In the genomic region with DNA sequence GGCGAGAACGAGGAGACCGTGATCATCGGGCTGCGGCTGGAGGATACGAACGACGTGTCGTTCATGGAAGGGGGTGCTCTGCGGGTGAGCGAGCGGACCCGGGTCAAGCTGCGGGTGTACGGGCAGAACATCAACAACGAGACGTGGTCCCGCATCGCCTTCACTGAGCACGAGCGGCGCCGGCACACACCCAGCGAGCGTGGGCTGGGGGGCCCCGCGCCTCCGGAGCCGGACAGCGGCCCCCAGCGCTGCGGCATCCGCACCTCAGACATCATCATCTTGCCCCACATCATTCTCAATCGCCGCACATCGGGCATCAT, we compare ENCODE assay signal across 8 mouse cellular contexts. TPM values are rescaled to one million over a fixed set of nuclear protein-coding genes. Genes with fewer than 3 reads are reported as not detected.
A peak's percentile ranks its signal among the peaks of the same experiment; 100 is the strongest.
DNase-seq lines count a peak whose midpoint lies in the region; ATAC-seq and TF ChIP-seq lines count a peak whose summit lies in the region.

No protein-coding gene starts in this region.

- no peaks in the 10 kb centered on the region for H3K36me3 ChIP-seq in hindbrain, embryonic 13.5 days
- no peaks in the 10 kb centered on the region for H3K36me3 ChIP-seq in midbrain, embryonic 15.5 days (replicated peaks)

- peak overlapping the region; percentile 77 for H3K4me3 ChIP-seq in left cerebral cortex, adult 2 months
- peak overlapping the region; percentile 79 for H3K4me3 ChIP-seq in hindbrain, embryonic 13.5 days
- peak overlapping the region; percentile 87 for H3K4me3 ChIP-seq in midbrain, embryonic 15.5 days

- intact Hi-C loops in left cerebral cortex, adult 2 months (cut with DNase I), result loop anchor here (1.0 to 10.0 kb wide), 4 partner anchors 107 to 280 kb away; no protein-coding TSS in a partner anchor

- no peak; the same call in 1 of the 2 replicates for ATAC-seq in hindbrain, embryonic 13.5 days (ENCODE audit: low FRiP score)
- ATAC-seq in midbrain, embryonic 15.5 days (replicated peaks), result no peak

- peak overlapping the region; percentile 88 for H3K9ac ChIP-seq in hindbrain, embryonic 13.5 days
- H3K9ac ChIP-seq in midbrain, embryonic 15.5 days, result peak overlapping the region; percentile 86

- H3K4me1 ChIP-seq in hindbrain, embryonic 13.5 days (replicated peaks), result peaks cover 44% of the 10 kb centered on the region
- H3K4me1 ChIP-seq in midbrain, embryonic 15.5 days, result peaks cover 40% of the 10 kb centered on the region

- no peak for DNase-seq in left cerebral cortex, adult 2 months (ENCODE audit: extremely low spot score in 1 of 2, low spot score in 2 of 2)
- DNase-seq in left cerebral cortex, adult 11 months (ENCODE audit: low spot score), result no peak
- peak; percentile 24 for DNase-seq in c-Kit-positive CD71-positive TER-119-positive erythroid progenitor cells, embryonic 14.5 days (ENCODE audit: low spot score)
- DNase-seq in retina, embryonic 14.5 days (ENCODE audit: low spot score), result no peak
- DNase-seq in right cerebral cortex, adult 2 months (ENCODE audit: low spot score in 2 of 2), result no peak
- DNase-seq in kidney, adult 8-10 months, result no peak

- peaks cover 20% of the 10 kb centered on the region for H3K27me3 ChIP-seq in hindbrain, embryonic 13.5 days
- H3K27me3 ChIP-seq in midbrain, embryonic 15.5 days (replicated peaks), result peaks cover 2% of the 10 kb centered on the region

- no peak for TF ChIP-seq CTCF in left cerebral cortex, adult 2 months (IDR thresholded peaks at IDR 0.05)

- peak overlapping the region; percentile 99 for H3K4me2 ChIP-seq in hindbrain, embryonic 13.5 days
- peak overlapping the region; percentile 96 for H3K4me2 ChIP-seq in midbrain, embryonic 15.5 days

- WGBS in hindbrain, embryonic 13.5 days, result under 1% methylated on average over 36 of the region's 36 CpGs
- under 1% methylated on average over 36 of the region's 36 CpGs for WGBS in midbrain, embryonic 15.5 days

- peak overlapping the region; percentile 98 for H3K27ac ChIP-seq in left cerebral cortex, adult 2 months
- peak overlapping the region; percentile 95 for H3K27ac ChIP-seq in hindbrain, embryonic 13.5 days
- H3K27ac ChIP-seq in midbrain, embryonic 15.5 days, result peak overlapping the region; percentile 95

- H3K9me3 ChIP-seq in hindbrain, embryonic 13.5 days, result no peaks in the 10 kb centered on the region
- H3K9me3 ChIP-seq in midbrain, embryonic 15.5 days, result no peaks in the 10 kb centered on the region

RNA-seq across cellular contexts. Expression of a gene that starts 0.5 kb away (rescaled TPM):
- 10 to 100 TPM; 35.7 to 37.3 TPM for total RNA-seq in left cerebral cortex, adult 2 months (2021)
- 5.2 and 5.8 TPM in 2 replicates for polyA plus RNA-seq in hindbrain, embryonic 13.5 days (2015; fragmentation: Nextera tagmentation; extraction: Ambion mirVana)
- 7.8 and 10.1 TPM in 2 replicates for polyA plus RNA-seq in midbrain, embryonic 15.5 days (2015; fragmentation: Nextera tagmentation; extraction: Ambion mirVana)

RNA-seq across cellular contexts. Expression of a gene that starts 54.7 kb away (rescaled TPM):
- total RNA-seq in left cerebral cortex, adult 2 months (2021), result 10 to 100 TPM; 26.5 to 27.4 TPM
- 37.3 and 37.4 TPM in 2 replicates for polyA plus RNA-seq in hindbrain, embryonic 13.5 days (2015; fragmentation: Nextera tagmentation; extraction: Ambion mirVana)
- 33.9 and 38.2 TPM in 2 replicates for polyA plus RNA-seq in midbrain, embryonic 15.5 days (2015; fragmentation: Nextera tagmentation; extraction: Ambion mirVana)
